Mouse (Mus musculus): ENCODE measurements around the gene Pde8b. TPM values are rescaled to one million over a fixed set of nuclear protein-coding genes. Genes with fewer than 3 reads are reported as not detected.

Pde8b gene
- total RNA-seq, 2 experiments from 2014 or later, result 2.0 to 2.2 TPM

GRCm38 (mm10) chr13:95160211-95160610 lies 89.9 kb downstream of the Pde8b start:
- no peak for ATAC-seq (ENCODE audit: poor library complexity, severe bottlenecking)

GRCm38 (mm10) chr13:95158986-95159385 lies 91.2 kb downstream of the Pde8b start:
- ATAC-seq (ENCODE audit: poor library complexity, severe bottlenecking), result no peak

- ATAC-seq (ENCODE audit: poor library complexity, severe bottlenecking), result no peak
Observed at GRCm38 (mm10) chr13:95144746-95145145, 105.4 kb downstream of the Pde8b start.

- ATAC-seq (ENCODE audit: poor library complexity, severe bottlenecking), result no peak
Observed at GRCm38 (mm10) chr13:95140460-95141079, 109.6 kb downstream of the Pde8b start.

- ATAC-seq (ENCODE audit: poor library complexity, severe bottlenecking), result no peak
Observed at GRCm38 (mm10) chr13:95135326-95136150, 114.6 kb downstream of the Pde8b start.

- ATAC-seq (ENCODE audit: poor library complexity, severe bottlenecking), result no peak
Observed at GRCm38 (mm10) chr13:95131848-95132247, 118.3 kb downstream of the Pde8b start.

GRCm38 (mm10) chr13:95131041-95131440 lies 119.1 kb downstream of the Pde8b start:
- ATAC-seq (ENCODE audit: poor library complexity, severe bottlenecking), result no peak

GRCm38 (mm10) chr13:95127288-95127687 lies 122.8 kb downstream of the Pde8b start:
- ATAC-seq (ENCODE audit: poor library complexity, severe bottlenecking), result no peak

- no peak for ATAC-seq (ENCODE audit: poor library complexity, severe bottlenecking)
Observed at GRCm38 (mm10) chr13:95126801-95127200, 123.3 kb downstream of the Pde8b start.

GRCm38 (mm10) chr13:95125546-95126215 lies 124.5 kb downstream of the Pde8b start:
- ATAC-seq (ENCODE audit: poor library complexity, severe bottlenecking), result no peak

GRCm38 (mm10) chr13:95120570-95120969 lies 129.6 kb downstream of the Pde8b start:
- ATAC-seq (ENCODE audit: poor library complexity, severe bottlenecking), result no peak

GRCm38 (mm10) chr13:95113763-95114162 lies 136.4 kb downstream of the Pde8b start:
- ATAC-seq (ENCODE audit: poor library complexity, severe bottlenecking), result no peak

- no peak for ATAC-seq (ENCODE audit: poor library complexity, severe bottlenecking)
Observed at GRCm38 (mm10) chr13:95109555-95109954, 140.6 kb downstream of the Pde8b start.

- no peak for ATAC-seq (ENCODE audit: poor library complexity, severe bottlenecking)
Observed at GRCm38 (mm10) chr13:95108035-95108434, 142.1 kb downstream of the Pde8b start.

GRCm38 (mm10) chr13:95104865-95105264 lies 145.3 kb downstream of the Pde8b start:
- ATAC-seq (ENCODE audit: poor library complexity, severe bottlenecking), result no peak

GRCm38 (mm10) chr13:95102985-95103590 lies 147.0 kb downstream of the Pde8b start:
- no peak for ATAC-seq (ENCODE audit: poor library complexity, severe bottlenecking)

- ATAC-seq (ENCODE audit: poor library complexity, severe bottlenecking), result no peak
Observed at GRCm38 (mm10) chr13:95101315-95101714, 148.8 kb downstream of the Pde8b start.

GRCm38 (mm10) chr13:95098931-95099720 lies 151.0 kb downstream of the Pde8b start:
- no peak for ATAC-seq (ENCODE audit: poor library complexity, severe bottlenecking)

GRCm38 (mm10) chr13:95096646-95097045 lies 153.5 kb downstream of the Pde8b start:
- ATAC-seq (ENCODE audit: poor library complexity, severe bottlenecking), result no peak

GRCm38 (mm10) chr13:95095860-95096259 lies 154.3 kb downstream of the Pde8b start:
- ATAC-seq (ENCODE audit: poor library complexity, severe bottlenecking), result no peak
